Mouse (Mus musculus) liver, embryonic 14.5 days (tissue): ENCODE results near the gene Lrrc32.

Experiments
- CTCF ChIP-seq: IDR thresholded peaks from 2 replicates; pipeline ENCODE4 v1.5.1; 2016; ENCODE audit warnings: antibody characterized with exemption, low read depth, control low read depth
- EP300 ChIP-seq: IDR thresholded peaks from 2 replicates; pipeline ENCODE4 v1.6.1; 2016; ENCODE audit warnings: antibody characterized with exemption, low read depth

- TF ChIP-seq CTCF = no peak
- TF ChIP-seq EP300 = no peak
Measured at GRCm38 (mm10) chr7:98482551-98483267, 6.4 kb upstream of the Lrrc32 start.
